ENCODE assay signal across 8 mouse cellular contexts in genomic region chr19:3851979-3852681, GRCm38 (mm10). TPM values are rescaled to one million over a fixed set of nuclear protein-coding genes. Genes with fewer than 3 reads are reported as not detected.
DNase-seq lines count a peak whose midpoint lies in the region; ATAC-seq lines count a peak whose summit lies in the region.

No protein-coding gene starts in this region.

- H3K27me3 ChIP-seq in intestine, embryonic 16.5 days (replicated peaks; ENCODE audit: control insufficient read depth, insufficient read depth, low read length), result no peaks in the 10 kb centered on the region
- H3K27me3 ChIP-seq in limb, embryonic 13.5 days, result no peaks in the 10 kb centered on the region
- H3K27me3 ChIP-seq in midbrain, embryonic 13.5 days, result no peaks in the 10 kb centered on the region
- no peaks in the 10 kb centered on the region for H3K27me3 ChIP-seq in stomach, embryonic 14.5 days (ENCODE audit: control insufficient read depth, insufficient read depth, low read length)

- ATAC-seq in intestine, embryonic 16.5 days, result peak; percentile 6
- no peak; the same call in 1 of the 2 replicates for ATAC-seq in limb, embryonic 13.5 days (ENCODE audit: low FRiP score, low read depth)
- ATAC-seq in midbrain, embryonic 13.5 days, result no peak; the same call in none of the 2 replicates
- 0 out of 2 replicates have a peak, but pooled peaks have one; percentile 6 for ATAC-seq in stomach, embryonic 14.5 days (ENCODE audit: insufficient number of reproducible peaks, insufficient read depth, low FRiP score, low read depth)

- under 1% methylated on average over 74 of the region's 74 CpGs for WGBS in intestine, embryonic 16.5 days
- under 1% methylated on average over 61 of the region's 74 CpGs for WGBS in limb, embryonic 13.5 days
- WGBS in midbrain, embryonic 13.5 days, result under 1% methylated on average over 60 of the region's 74 CpGs
- under 1% methylated on average over 71 of the region's 74 CpGs for WGBS in stomach, embryonic 14.5 days

- peak overlapping the region; percentile 69 for H3K4me2 ChIP-seq in intestine, embryonic 16.5 days (ENCODE audit: low read depth, low read length)
- H3K4me2 ChIP-seq in limb, embryonic 13.5 days (replicated peaks), result peak overlapping the region; percentile 74
- H3K4me2 ChIP-seq in midbrain, embryonic 13.5 days (replicated peaks), result peak overlapping the region; percentile 73
- H3K4me2 ChIP-seq in stomach, embryonic 14.5 days (replicated peaks; ENCODE audit: low read depth, low read length), result peak overlapping the region; percentile 63

- peak overlapping the region; percentile 90 for H3K4me3 ChIP-seq in intestine, embryonic 16.5 days (ENCODE audit: low read length)
- H3K4me3 ChIP-seq in limb, embryonic 13.5 days, result peak overlapping the region; percentile 92
- peak overlapping the region; percentile 87 for H3K4me3 ChIP-seq in midbrain, embryonic 13.5 days (replicated peaks)
- peak overlapping the region; percentile 75 for H3K4me3 ChIP-seq in stomach, embryonic 14.5 days (ENCODE audit: low read depth, low read length)

- no peaks in the 10 kb centered on the region for H3K36me3 ChIP-seq in intestine, embryonic 16.5 days (ENCODE audit: control insufficient read depth, insufficient read depth, low read length)
- no peaks in the 10 kb centered on the region for H3K36me3 ChIP-seq in limb, embryonic 13.5 days
- H3K36me3 ChIP-seq in midbrain, embryonic 13.5 days, result no peaks in the 10 kb centered on the region
- H3K36me3 ChIP-seq in stomach, embryonic 14.5 days (ENCODE audit: control insufficient read depth, insufficient read depth, low read length), result no peaks in the 10 kb centered on the region

- H3K9ac ChIP-seq in intestine, embryonic 16.5 days (ENCODE audit: low read depth, low read length), result peak overlapping the region; percentile 93
- peak overlapping the region; percentile 93 for H3K9ac ChIP-seq in limb, embryonic 13.5 days
- peak overlapping the region; percentile 92 for H3K9ac ChIP-seq in midbrain, embryonic 13.5 days (replicated peaks)
- H3K9ac ChIP-seq in stomach, embryonic 14.5 days (replicated peaks; ENCODE audit: low read depth, low read length), result peak overlapping the region; percentile 91

- H3K27ac ChIP-seq in intestine, embryonic 16.5 days (ENCODE audit: low read length), result peak overlapping the region; percentile 99
- H3K27ac ChIP-seq in limb, embryonic 13.5 days, result peak overlapping the region; percentile 97
- peak overlapping the region; percentile 97 for H3K27ac ChIP-seq in midbrain, embryonic 13.5 days
- peak overlapping the region; percentile 99 for H3K27ac ChIP-seq in stomach, embryonic 14.5 days (ENCODE audit: low read length)

- DNase-seq in kidney, adult 11 months, result peak; percentile 56
- no peak for DNase-seq in kidney, adult 8-10 months
- DNase-seq in cerebellum, postnatal 25 days, result peak; percentile 80 to 83
- peak; percentile 29 to 63 for DNase-seq in gastrocnemius, postnatal 4 days (ENCODE audit: low spot score in 2 of 2)

- H3K9me3 ChIP-seq in intestine, embryonic 16.5 days (ENCODE audit: control insufficient read depth, low read length), result no peaks in the 10 kb centered on the region
- no peaks in the 10 kb centered on the region for H3K9me3 ChIP-seq in limb, embryonic 13.5 days
- H3K9me3 ChIP-seq in midbrain, embryonic 13.5 days, result no peaks in the 10 kb centered on the region
- no peaks in the 10 kb centered on the region for H3K9me3 ChIP-seq in stomach, embryonic 14.5 days (ENCODE audit: control insufficient read depth, low read depth, low read length)

- peaks cover 26% of the 10 kb centered on the region for H3K4me1 ChIP-seq in intestine, embryonic 16.5 days (ENCODE audit: control insufficient read depth, insufficient read depth, low read length)
- peaks cover 44% of the 10 kb centered on the region for H3K4me1 ChIP-seq in limb, embryonic 13.5 days
- H3K4me1 ChIP-seq in midbrain, embryonic 13.5 days (replicated peaks), result peaks cover 43% of the 10 kb centered on the region
- H3K4me1 ChIP-seq in stomach, embryonic 14.5 days (ENCODE audit: control insufficient read depth, insufficient read depth, low read length), result peaks cover 18% of the 10 kb centered on the region; the same call in 1 of the 2 replicates

RNA-seq across cellular contexts. Expression of gene Chka, which starts 0.6 kb away (rescaled TPM):
- 10 to 100 TPM; 13.6 to 14.9 TPM for total RNA-seq in gastrocnemius, postnatal 4 days (2021)
- polyA plus RNA-seq in intestine, embryonic 16.5 days (2015; fragmentation: Nextera tagmentation; extraction: Ambion mirVana), result 57.8 and 67.5 TPM in 2 replicates
- 46.0 and 47.8 TPM in 2 replicates for polyA plus RNA-seq in limb, embryonic 13.5 days (2015; fragmentation: Nextera tagmentation; extraction: Ambion mirVana)
- polyA plus RNA-seq in midbrain, embryonic 13.5 days (2015; fragmentation: Nextera tagmentation; extraction: Ambion mirVana), result 49.5 and 58.0 TPM in 2 replicates
- 59.8 and 60.8 TPM in 2 replicates for polyA plus RNA-seq in stomach, embryonic 14.5 days (2014; fragmentation: Nextera tagmentation; extraction: Ambion mirVana)

RNA-seq across cellular contexts. Expression of gene Tcirg1, which starts 54.8 kb away (rescaled TPM):
- total RNA-seq in gastrocnemius, postnatal 4 days (2021), result 10 to 100 TPM; 25.9 to 34.5 TPM
- 73.3 and 84.5 TPM in 2 replicates for polyA plus RNA-seq in intestine, embryonic 16.5 days (2015; fragmentation: Nextera tagmentation; extraction: Ambion mirVana)
- polyA plus RNA-seq in limb, embryonic 13.5 days (2015; fragmentation: Nextera tagmentation; extraction: Ambion mirVana), result 40.3 and 52.9 TPM in 2 replicates
- 7.4 and 10.9 TPM in 2 replicates for polyA plus RNA-seq in midbrain, embryonic 13.5 days (2015; fragmentation: Nextera tagmentation; extraction: Ambion mirVana)
- 28.4 and 30.9 TPM in 2 replicates for polyA plus RNA-seq in stomach, embryonic 14.5 days (2014; fragmentation: Nextera tagmentation; extraction: Ambion mirVana)

Comparison
In these comparisons a context has a peak if more than half of its experiments do, and no peak if none do; other contexts are left out.
1. DNase-seq: peak in kidney, adult 11 months (single experiment), cerebellum, postnatal 25 days (2 of 2) and gastrocnemius, postnatal 4 days (2 of 2); none in kidney, adult 8-10 months (0 of 2).
2. ATAC-seq: peak in intestine, embryonic 16.5 days (single experiment) and stomach, embryonic 14.5 days (single experiment); none in limb, embryonic 13.5 days (single experiment) and midbrain, embryonic 13.5 days (single experiment).
3. Peak in every context shown above with its lines, with median percentiles within 50 percentile points of each other: H3K27ac ChIP-seq, H3K4me2 ChIP-seq, H3K4me3 ChIP-seq and H3K9ac ChIP-seq.